Mouse (Mus musculus): Measurements from ENCODE around the gene Txnrd2.
A peak's percentile ranks its signal among the peaks of the same experiment; 100 is the strongest.

Txnrd2 gene

DNA sequence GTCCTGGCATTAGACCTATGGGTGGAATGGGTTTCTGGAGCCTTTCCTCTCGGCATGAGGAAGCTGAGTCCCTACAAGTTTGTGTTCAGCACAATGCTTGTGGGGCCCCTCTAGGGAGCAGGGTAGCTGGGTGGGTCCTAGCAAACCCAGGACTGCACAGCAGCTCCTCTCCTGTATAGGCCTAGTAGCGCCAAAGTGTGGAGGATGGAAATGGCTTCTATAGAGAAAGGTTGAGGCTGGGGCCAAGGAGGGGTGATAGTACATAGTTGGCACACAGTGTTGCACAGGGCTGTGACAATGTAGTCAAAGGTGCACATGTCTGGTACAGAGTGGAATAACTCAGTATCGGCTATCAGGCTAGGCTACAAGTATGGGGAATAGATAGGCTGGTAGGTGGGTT is 32.1 kb upstream of the Txnrd2 start:
- no peak for DNase-seq (ENCODE audit: low spot score)

DNA sequence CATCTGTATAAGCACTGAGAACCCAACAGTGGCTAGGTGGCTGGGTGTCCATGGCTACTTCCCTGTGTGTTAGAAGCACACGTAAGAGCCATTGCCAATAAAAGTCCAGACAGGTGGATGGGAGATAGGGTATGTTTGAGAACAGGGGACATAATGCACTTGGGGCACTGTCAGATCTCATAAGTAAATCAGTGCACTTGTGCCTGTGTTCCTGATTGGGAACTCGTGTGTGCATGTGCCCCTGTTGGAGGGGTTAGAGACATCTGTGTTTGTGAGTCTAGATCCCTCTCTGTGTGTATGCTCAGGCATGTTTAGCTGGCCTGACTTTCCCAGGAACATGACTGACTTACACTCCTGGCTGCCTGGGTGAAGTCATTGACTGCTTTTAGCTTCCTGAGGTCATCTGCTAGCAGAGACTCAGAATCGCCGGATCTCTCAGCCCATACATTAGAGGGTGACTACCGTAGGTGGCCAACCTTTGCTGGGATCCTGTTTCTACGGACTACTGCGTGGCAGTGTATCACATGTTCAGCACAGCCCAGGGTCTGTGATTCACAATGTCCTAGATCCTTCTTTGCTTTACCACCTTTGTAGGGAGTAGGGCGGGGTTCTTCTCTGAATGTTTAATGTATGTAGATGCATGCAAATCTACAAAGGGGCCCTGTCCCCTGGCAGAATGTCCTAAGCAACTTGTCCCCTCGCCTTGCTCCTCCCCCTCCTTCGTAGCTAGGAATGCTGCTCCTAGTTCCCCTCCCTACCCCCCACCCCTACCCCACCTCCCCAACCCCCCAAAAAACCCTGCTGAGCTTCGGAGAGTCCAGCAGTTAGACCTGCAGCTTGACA is 31.2 kb upstream of the Txnrd2 start:
- DNase-seq (ENCODE audit: low spot score): no peak

DNA sequence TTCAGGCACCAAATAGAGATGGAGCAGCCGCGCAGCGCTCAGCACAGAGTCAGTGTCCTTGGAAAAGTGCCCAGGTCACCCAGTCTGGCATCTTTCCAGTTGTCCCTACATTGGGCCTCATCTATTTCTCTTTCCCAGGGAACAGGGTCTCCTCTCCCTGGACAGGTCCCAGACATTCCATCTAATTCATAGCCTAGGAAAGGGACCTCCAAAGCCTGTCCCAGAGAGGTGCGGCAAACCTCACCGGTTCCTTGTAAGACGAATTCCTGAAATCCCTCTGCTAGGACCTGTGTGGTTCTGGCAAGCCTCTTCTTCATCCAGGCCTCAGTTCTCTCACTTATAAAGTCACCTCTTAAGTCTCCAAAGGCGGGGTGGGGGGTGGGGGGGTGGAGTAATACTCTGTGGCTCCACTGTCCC is 30.6 kb upstream of the Txnrd2 start:
- peak; percentile 73 for DNase-seq (ENCODE audit: low spot score)

DNA sequence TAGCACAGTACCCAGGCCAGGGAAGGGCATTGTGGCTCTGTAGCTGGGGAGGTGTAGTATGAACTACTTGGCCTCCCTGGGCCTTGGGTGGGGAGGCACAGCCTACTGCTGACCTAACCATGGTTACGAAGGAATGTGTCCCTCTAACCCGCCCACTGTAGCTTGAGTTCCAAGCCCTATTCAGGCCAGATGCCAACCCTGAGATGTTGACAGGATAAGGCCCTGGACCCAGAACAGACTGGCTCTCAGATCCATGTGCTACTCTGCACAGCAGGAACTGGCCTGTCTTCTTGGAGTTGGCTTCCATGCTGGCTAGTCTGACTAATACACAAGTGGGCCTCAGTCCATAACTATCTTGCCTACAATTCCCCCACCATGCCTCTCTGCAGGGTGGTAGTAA is 30.0 kb upstream of the Txnrd2 start:
- DNase-seq (ENCODE audit: low spot score): no peak

DNA sequence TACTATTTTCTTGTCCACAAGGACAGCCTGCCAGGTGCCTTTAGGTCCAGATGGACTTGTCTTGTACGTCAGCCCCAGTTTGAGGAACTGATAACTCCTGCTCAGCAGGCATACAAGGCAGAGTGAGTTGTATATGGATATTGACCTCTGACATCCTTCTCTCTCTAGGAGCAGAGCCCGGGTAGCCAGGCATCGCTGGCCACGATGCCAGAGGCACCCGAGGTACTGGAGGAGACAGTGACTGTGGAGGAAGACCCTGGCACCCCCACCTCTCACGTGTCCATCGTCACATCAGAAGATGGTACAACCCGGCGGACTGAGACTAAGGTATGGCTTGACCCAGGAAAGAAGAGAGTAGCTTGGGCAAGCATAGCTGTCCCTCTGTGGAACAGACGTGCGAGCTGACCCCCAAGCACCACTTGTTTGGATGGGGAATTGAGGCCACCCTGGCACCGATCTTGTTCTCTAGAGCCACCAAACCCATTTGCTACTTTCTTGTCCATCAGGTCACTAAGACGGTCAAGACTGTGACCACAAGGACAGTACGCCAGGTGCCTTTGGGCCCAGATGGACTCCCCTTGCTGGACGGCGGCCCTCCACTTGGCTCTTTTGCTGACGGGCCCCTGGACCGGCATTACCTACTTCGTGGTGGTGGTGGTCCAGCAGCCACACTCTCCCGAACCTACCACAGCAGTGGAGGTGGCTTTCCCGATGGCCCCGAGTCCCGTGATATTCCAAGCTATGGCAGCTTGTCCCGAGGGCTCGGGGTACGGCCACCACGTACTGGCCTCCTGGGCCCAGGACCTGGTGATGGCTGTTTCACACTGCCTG is 29.2 kb upstream of the Txnrd2 start:
- no peak for DNase-seq (ENCODE audit: low spot score)

DNA sequence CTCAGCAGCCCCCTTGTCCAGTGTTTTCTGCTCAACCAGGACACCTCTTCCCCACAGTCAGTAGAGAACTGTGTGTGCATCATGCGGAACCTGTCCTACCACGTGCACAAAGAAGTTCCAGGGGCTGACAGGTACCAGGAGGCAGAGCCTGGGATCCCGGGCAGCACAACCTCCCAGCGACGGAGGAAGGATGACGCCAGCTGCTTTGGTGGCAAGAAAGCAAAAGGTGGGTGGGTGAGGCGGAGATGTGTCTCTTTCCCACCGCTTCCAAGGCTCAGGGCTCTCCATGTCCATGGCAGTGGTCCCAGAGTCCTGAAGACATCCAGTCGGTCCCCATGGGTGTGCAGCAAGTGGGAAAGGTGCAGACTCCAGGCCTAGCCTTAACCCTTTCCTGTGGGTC is 26.2 kb upstream of the Txnrd2 start:
- peak; percentile 38 for DNase-seq (ENCODE audit: low spot score)

DNA sequence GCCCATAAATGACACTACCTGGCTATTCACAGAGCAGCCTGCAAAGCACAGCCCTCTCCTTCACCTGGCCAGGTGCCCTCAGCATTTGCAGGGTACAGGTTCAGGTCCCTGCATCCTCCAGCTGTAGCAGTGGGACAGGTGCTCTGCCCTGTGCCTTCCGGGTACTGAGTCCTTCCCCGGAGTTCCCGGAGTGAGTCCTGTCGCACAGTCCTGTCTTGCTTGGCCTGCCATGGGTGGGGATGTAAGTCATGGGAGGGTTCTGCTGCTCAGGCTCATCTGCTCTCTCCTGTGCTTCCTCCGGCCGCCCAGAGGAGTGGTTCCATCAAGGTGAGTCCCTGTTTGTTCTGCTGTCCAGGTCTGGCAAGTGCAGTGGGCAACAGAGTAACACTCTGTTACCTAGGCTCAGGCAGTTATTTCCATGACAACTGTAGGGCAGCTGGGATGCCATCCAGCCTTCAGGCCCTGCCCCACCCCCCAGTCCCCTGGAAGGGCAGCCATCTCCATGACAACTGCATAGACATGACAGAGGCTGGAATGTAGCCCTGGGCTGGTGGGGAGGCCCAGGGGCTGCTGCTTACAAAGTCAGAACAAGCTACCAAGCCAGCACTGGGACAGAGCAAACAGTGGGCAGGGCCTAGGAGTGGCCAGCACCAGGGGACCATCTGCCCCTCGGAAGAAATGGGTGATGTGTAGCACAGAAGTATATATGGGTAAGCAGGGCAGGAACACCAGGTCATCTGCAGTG is 25.5 kb upstream of the Txnrd2 start:
- peak; percentile 42 for DNase-seq (ENCODE audit: low spot score)

DNA sequence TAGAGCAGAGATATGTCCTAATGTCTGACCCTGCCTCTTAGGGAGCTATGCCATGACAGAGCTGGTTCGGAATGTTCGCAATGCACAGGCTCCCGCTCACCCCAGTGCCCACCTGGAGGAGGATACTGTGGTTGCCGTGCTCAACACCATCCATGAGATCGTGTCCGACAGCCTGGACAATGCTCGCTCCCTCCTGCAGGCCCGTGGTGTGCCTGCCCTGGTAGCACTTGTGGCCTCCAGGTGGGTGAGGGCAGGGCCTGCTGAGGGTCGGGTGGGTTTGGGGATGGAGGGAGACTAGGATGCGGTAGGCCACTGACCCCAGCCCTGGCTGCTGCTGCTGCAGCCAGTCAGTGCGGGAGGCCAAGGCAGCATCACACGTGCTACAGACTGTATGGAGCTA is 22.9 kb upstream of the Txnrd2 start:
- DNase-seq (ENCODE audit: low spot score): no peak

DNA sequence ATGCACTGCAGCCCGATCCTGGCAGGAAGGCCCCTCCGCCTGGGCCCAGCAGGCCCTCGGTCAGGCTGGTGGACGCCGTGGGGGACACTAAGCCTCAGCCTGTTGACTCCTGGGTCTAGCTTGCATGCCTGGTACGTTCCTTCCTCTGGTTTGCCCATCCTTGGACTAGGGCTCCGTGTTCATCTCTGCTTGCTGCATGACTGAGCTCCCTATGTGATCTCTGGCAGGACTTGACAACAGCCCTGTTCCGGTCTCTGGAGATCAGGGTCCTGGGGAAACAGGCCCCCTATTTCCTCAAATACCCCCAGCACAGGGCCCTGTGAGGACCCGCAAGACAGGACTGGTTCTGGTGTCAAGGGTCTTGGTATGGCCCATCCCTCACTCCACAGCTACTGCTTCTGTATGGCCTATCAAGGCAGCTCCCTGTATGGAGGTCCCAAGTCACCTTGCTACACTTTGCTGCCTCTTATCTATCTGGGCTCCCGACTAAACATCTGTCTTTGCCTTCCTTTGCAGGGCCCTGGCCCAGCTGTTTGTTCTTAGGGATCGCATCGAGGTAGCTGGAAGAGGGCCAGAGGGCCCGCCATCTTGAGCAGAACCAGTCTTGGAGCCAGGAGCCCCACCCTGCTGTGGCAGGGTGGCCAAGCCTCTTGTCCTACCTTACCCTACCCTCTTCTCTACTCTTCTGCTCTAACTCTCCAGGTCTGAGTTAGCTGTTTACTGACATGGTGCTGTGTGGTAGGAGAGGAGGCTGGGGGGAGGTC is 20.9 kb upstream of the Txnrd2 start:
- DNase-seq (ENCODE audit: low spot score): no peak

DNA sequence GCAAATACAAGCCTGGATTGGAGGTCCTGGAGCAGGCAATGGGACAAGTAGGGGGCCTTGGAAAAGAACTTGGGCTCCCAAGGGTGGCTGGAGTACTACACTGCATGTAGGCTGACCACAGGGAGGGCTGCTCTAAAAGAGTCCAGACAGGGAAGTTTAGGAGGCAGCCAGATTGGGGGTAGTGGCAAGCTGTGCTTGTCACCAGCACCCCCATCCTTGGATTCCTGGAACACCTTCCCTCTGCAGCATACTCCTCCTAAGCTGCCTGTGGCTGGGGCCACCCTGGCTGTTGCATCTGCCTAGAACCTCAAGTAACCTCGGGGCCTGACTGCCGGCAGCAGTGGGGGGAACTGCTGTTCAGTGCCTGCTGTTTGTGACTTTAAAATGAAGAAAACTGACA is 20.3 kb upstream of the Txnrd2 start:
- DNase-seq (ENCODE audit: low spot score): no peak

DNA sequence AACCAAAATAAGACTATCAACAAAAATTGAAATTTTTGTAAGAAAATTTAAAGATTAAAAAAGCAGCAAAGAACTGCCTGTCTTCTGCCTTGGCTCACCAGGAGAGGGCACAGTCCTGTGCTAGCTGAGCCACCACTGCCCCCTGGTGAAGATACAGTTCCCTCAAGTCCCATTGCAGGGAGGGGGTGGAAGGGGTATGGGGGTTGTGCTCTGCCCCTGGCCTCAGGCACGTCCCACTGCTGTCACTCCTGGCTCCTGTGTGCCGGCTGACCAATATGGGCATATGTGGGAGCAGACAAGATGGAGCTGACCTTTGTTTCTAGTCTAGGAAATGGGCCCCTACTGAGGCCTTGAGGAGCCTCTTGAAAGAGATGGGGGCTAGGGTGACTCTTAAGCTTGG is 19.9 kb upstream of the Txnrd2 start:
- peak; percentile 77 for DNase-seq (ENCODE audit: low spot score)

DNA sequence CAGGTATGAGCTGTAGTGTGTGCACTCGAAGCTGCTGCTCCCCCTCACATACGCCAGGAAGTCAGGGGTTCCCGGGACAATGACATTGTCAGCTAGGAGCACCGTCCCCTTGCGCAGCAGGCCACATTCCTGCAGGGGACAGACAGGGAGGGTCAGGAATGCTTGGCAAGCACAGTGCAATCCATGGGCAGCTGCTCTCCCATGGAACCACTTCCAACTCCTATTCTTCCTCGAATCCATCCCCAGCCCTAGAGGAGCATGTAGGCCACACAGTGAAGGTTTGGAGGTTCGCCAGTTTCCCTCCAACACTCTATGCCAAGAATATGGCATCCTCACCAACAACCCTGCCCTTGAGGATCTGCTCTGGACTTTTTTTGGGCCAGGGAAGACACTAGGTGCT is 18.3 kb upstream of the Txnrd2 start:
- no peak for DNase-seq (ENCODE audit: low spot score)

DNA sequence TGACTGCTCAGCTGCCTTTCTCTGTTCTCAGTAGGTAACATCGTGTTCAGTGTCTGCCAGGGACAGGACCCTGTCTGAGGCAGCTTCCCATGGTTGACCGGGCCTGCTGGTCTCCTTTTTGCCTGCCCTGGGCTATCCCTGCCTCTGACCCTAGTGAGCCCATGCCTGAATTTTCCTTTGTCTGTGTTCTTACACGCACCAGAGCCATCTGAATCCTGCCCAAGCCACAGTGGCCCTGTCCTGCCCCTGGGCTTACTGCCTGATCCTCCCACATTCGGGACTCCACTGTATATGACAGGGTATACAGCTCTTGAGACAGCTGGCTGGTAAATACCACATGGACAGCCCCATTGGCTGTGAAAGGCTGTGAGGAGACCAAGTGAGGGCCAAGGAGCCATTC is 16.4 kb upstream of the Txnrd2 start:
- no peak for DNase-seq (ENCODE audit: low spot score)

DNA sequence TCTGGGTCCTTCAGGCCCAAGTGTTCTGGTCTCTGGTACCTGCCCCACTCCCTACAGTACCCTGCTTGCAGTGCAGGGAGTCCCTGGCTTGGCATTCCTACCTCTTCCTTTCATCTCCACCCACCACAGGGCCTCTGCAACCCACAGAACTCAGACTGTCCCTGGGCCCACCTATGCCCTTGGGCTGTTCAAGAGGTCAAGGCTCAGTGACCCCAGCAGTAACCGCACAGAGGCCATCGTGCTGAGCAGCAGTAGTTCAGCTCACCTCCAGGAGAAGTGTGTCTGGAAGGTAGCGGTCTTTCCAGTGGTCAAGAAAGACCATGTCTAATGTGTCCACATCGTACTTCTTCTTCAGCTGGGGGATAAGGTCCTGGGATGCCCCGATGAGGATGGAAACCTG is 15.8 kb upstream of the Txnrd2 start:
- no peak for DNase-seq (ENCODE audit: low spot score)

DNA sequence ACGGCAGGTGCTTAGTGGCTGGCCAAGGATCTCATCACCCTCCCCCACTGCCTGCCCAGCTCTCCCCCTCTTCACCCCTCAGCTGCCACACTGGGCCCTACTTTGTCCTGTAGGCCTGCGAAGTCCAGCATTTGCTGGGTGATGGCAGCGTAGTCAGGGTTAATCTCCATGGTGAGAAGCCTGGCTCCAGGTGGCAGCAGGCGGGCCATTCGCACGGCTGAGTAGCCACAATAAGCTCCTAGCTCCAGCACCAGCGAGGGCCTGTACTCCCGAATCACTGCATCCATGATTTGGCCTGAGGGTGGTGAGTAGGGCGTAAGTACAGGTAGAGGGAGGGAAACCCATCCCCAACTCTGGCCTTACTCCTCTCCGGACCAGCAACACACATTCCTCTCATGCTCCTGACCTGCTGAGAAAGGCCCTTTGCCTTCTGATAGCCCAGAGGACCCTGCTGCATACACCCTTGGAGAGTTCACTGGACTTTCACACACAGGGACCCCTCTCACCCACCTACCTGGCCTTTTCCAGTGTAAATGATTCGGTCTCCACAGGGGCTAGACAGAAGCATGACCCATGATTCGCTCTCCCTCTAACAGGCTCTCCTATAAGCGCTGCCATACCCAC is 15.0 kb upstream of the Txnrd2 start:
- DNase-seq (ENCODE audit: low spot score): no peak

DNA sequence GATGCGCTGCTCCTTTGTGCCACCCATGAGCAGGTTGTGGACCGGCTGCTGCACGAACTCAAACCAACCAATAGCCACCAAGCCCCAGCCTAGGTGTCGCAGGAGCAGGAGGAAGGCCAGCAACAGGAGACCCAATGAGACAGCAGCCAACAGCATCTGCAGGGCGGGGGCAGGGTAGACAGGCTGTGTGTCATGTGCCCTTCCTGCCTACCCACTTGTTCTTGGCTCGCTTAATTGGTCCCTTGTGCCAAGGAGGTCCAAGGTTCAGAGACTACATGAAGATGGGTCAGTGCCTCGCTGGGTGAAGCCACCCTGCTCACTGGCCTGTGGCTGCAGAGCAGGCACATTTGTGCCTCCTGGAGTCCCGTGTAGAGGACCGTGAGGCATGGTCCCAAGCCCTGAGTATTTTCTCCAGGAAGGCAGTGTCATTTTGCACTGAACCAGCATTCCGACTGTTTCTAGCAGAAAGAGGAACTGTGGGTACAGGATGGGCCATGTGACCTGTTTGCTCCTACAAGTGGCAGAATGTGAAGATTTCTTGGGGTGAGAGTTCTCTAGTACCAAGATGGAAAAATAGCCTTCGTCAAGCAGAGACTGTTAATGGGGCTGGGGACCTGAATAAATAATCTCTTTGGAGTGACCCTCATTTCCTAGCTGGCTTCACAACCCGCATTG is 14.2 kb upstream of the Txnrd2 start:
- no peak for DNase-seq (ENCODE audit: low spot score)

DNA sequence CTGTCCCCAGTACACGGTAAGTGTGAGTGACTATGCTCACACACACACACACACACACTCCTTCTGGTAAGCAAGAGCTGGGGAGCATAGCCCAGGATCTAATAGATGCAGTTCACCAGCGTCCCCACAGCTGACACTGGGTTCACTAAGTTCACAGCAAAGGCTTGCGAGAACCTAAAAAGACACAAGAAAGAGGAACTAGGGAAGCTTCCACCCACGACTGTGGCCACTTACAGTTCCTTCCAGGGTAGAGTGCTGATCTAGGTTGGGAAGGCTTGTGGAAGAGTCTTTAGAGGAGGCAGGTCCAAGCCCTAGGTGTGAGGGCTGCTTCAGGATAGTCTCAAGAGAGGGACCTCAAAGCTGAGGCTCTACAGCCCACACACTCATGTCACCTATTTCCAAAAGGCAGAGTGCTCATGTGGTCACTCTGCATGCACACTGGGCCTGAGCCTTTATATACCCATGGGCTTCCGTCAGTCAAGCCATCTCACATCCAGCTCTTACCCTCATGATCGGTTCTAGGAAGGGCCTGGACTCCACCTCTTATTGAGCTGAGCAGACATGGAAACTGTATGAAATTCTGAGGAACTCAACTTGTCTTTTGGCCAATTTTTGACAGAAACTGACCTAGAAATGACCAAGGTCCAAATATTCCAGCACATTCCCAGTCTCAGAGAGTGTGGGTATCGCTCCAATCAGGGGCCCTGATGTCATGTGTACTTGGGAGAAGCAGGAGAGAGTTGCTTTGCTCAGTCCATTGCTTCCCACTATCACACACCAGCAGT is 13.0 kb upstream of the Txnrd2 start:
- DNase-seq (ENCODE audit: low spot score): no peak

DNA sequence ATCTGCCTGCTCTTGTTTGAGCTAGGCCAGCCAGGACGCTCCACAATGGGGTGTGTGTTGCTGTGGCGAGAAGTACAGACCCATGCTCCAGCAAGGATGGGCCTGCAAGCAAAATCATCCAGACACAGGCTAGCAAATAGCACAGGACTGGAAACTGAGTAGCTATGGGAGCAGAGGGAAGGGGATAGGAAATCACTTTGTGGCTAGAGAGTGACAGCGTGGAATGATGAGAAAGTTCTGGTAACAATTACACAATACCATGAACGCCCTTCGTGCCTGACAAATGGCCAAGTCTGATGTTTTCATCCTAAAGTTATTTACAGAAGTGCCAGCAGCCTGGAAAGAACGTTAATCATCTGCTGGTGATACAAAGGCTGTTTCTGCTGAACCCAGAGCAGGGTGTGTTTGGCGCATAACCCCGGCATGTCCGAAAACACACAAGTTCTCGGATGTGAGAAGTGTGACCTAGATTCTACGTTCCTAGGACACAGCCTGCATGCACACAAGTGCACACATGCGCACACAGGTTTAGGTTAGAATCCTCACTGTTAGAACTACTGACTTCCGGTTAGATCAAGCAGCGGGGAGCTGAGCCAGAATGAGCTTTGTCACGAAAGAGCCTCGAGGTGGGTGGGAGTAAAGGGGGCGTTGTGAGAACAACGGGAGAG is 10.0 kb upstream of the Txnrd2 start:
- no peak for DNase-seq (ENCODE audit: low spot score)

DNA sequence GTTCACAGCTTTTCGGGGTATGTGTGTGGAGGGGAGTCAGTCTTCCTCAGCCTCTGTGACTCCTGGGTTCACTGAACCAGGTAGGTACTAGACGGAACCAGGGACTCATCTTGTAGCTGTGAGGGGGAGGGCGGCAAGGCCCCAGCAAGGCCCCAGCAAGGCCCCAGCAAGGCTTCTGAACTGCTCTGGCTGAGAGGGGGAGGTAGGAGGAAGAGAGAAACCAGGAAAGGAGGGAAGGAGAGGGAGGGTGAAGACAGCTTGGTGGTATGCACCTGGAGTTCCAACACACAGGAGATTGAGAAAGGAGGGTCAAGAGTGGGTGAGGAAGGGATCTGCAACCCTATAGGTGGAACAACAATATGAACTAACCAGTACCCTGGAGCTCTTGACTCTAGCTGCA is 9.3 kb upstream of the Txnrd2 start:
- DNase-seq (ENCODE audit: low spot score): no peak

DNA sequence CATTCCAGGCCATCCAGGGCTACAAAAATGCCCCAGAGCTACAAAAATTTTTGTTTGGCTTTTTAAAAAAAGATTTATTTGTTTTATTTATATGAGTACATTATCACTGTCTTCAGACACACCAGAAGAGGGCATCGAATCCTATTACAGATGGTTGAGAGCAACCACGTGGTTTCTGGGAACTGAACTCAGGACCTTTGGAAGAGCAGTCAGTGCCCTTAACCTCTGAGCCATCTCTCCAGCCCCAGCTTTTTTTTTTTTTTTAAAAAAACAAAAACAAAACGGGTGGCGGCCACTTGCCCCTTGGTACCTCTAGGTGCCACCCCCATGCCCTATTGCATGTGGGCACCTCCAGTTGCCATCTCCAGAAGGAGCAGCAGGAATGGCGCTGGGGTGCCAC is 8.7 kb upstream of the Txnrd2 start:
- no peak for DNase-seq (ENCODE audit: low spot score)
